Mouse (Mus musculus): ENCODE measurements around the gene Gga1.

The Gga1 gene

DNA sequence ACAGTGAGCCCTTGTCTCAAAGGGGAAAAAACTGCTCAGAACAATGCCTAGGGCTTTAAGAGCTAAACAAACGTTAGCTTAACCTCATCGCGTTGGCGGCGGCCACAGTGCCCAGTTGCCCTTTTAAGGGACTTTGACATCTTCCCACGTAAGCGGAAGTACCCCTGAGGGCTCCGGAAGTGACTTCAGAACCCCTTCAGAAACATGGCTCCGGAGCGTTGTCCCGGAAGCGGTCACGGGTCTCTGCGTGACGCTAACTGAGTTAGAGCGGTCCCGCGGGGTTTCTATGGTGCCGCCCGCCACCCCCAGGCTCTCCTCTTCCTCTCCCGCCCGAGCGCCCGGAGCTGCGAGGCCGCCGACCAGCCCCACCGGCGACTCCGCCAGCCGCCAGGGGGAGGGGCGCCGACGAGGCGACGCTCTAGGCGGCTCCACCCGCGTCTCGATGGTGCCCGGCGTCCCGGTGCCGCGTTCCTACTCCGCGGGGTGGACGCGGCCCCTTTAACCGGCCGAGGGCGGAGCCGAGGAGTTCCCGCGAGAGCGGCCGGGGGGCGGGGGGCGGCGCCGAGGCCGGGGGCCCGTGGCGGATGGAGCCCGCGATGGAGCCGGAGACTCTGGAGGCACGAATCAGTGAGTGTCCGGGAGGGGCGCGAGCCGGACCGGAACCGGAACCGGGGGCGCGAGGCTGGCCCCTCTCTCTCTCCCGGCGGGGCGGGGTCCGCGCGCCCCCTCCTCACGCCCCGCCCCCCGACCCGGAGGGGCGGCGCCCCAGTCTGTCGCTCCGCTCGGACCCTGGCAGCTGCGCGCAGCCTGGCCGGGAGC lies at the start of gene Gga1:
Gene Gga1 (plus strand): TSS at position 200 of the 819 bp plus-strand sequence.
- DNase-seq, result peak; percentile 97

DNA sequence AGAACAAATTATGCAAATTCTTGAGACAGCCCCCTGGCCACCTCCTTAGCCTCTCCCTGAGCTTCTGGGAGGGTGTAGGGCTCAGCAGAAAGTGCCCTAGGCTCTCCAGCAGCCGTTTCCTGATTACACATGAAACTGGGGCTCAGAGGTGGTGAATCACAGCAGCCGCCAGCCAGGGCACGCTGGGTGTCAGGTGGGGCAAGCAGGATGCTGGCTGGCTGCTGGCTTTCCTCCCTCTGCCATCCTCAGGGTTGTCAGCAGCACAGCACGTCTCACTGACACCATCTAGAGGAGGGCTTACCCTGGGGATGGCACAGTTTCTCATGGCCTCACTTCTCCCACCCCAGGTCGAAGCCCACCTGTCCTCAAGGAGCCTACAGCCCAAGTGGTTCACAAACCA lies 48.7 kb upstream of the Gga1 start:
- peak; percentile 38 for DNase-seq

DNA sequence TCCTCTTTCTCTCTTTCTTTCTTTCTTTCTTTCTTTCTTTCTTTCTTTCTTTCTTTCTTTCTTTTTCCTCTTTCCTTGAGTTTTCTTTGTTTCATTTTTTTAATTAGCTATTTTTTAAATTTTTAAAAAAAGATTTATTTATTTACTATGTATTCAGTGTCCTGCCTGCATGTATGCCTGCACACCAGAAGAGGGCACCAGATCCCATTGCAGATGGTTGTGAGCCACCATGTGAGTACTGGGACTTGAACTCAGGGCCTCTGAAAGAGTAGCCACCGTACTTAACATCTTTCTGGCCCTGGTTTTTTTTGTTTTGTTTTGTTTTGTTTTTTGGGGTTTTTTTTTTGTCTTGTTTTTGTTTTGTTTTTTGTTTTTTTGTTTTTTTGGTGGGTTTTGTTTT lies 47.4 kb upstream of the Gga1 start:
- DNase-seq, result no peak

DNA sequence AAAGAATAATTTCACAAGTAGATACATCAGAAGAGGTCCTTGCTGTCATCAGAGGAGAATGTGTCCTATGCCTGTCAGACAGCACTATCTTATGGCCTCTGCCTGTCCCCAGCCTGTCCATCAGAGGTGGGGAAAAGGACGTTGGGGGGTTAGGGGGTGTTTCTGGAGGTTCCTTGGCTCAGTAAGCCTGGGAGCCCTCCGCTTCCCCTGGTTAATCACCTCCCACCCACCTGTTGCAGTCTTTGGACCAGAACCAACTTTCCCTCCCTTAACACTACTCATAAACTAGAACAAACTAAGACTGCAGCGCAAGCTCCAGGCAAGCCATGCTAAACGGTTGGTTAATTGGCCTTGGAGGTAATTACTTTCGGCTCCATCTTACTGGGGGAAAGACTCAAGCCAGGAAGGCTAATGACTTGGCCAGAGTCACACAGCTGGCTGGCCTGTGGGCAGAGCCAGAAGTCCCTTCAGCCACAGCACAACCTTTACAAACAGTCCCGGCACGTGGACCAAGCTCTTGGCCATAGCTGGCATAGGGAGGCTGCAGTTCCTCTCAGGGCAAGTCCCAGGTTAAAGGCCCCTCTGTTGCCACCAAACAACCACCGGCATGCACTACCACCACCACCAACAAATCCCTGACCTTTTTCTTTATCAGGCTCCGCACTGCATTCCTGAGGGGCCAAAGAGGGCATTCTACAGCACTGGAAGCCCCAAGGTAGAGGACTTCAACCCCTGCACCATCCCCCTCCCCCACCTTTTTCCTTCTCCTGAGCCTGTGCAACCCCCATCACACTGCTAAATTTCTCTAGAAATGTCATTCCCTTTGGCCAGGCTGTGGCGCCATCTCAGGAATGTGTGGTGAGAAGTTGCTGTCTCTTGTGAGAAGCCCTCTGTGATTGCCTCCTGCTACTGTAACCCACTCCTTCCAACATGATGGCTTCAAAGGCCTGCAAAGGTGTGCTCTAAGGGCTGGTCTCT lies 46.0 kb upstream of the Gga1 start:
- peak; percentile 47 for DNase-seq

DNA sequence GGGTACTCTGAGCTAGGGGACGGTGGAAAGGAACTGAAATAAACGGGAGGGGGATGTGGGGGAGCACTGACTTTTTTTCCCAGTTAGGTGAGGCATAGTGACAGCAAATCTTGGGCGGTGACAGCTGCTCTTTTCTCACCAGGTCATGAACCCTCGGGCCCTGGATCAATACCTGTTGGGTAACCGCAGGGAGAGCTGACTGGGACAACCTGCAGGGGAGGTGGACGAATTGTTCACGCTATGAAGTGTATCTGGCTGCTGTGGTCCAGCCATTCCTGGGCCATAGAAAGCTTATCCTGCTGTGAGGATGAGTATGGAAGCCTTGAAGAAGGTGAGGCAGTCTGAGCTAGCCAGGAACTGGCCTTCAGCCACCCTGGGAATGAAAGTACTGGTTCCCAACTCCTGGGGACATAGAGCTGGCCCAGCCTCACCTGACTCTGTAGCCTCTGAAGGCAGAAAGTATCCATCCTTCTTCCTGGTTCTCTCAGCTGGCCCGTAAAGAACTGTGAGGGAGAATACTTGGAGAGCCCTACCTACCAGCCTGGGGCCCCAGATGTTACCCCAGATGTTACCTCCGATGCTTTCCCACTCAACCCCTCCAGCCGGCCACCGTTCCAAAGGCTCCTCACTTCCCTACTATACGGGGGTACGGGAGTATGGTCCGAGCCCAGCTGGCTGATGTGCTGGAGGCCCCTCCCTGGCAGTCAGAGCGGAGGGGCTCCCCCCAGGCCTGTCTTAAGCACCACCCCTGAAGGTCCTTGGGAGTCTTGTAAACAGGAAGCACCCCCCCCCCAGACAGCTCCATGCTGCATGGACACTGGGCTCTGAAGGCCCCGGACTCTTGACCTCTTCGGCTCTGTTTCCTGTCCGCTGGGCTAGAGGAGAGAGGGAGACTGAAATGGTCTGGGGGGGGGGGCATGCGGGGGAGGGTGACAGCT lies 45.0 kb upstream of the Gga1 start:
- DNase-seq, result peak; percentile 90

DNA sequence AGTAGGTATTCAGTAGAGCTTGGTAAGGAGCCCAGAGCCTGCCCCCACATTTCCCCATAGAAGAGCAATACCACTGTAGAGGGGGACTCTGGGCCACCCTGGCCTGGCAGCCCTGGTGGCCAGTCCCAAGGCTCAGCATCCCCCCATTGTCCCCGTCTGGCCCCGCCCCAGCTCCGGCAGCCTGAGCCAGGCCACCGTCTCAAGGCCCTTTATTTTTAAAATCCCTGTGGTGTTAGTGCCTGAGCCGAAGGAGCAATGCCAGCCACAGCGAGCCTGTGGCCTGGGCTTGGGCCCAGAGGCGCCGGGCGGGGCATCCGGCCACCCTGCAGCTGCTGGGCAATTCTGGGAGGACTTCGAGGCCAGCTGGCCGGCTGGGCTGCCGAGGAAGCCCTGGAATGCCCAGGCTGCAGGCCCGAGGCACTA lies 44.3 kb upstream of the Gga1 start:
- peak; percentile 89 for DNase-seq

DNA sequence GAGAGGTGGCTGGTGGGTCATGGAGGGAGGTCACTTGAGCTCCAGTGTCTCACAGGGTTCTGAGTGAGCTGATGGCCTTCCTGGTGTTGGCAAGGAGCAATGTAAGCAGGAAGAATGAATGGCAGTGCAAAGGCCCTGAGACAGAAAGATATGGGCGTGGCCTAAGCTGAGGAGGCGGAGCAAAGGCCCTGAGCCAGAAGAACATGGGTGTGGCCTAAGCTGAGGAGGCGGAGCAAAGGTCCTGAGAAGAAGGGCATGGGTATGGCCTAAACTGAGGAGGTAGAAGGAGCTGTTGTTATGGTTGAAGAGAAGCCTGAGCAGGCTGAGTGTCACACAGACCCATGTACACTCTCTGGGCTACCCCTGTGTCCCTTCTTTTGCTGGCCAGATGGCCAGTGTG lies 43.4 kb upstream of the Gga1 start:
- peak; percentile 61 for DNase-seq

DNA sequence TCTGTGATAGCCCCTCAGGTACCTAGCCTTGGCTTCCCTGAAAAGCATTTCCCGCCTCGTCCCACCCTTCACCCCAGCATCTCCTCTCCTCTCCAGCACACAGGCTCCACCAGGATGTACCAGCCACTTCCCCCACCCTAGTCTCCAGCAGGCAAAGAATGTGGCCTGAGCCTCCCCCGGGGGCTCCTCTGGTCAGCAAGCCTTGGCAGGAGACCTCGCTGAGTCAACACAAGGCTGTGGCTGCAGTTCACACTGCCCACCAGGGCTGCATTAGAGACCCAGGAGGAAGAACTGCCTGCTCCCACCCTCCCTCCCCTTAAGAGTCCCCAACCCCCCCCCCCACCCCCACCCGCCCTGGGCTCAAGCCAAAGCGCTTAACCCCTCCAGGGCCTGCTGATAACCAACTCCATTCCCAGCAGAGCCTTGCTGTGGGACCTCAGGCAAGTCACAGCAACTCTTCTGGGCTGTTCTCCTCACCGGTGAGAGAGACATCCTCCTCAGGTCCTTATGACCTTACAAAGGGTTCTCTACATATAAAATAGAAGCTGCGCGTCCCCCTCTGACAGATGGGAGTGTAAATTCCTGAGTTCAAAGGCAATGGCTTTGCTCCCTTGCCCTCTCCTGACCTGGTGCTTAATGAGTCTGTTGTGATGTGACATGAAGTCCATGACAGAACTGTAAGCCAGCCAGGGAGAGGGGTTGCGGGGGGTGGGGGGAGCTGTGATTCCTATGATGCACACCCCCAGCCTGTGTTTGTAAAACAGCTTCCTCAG lies 42.6 kb upstream of the Gga1 start:
- peak; percentile 82 for DNase-seq

DNA sequence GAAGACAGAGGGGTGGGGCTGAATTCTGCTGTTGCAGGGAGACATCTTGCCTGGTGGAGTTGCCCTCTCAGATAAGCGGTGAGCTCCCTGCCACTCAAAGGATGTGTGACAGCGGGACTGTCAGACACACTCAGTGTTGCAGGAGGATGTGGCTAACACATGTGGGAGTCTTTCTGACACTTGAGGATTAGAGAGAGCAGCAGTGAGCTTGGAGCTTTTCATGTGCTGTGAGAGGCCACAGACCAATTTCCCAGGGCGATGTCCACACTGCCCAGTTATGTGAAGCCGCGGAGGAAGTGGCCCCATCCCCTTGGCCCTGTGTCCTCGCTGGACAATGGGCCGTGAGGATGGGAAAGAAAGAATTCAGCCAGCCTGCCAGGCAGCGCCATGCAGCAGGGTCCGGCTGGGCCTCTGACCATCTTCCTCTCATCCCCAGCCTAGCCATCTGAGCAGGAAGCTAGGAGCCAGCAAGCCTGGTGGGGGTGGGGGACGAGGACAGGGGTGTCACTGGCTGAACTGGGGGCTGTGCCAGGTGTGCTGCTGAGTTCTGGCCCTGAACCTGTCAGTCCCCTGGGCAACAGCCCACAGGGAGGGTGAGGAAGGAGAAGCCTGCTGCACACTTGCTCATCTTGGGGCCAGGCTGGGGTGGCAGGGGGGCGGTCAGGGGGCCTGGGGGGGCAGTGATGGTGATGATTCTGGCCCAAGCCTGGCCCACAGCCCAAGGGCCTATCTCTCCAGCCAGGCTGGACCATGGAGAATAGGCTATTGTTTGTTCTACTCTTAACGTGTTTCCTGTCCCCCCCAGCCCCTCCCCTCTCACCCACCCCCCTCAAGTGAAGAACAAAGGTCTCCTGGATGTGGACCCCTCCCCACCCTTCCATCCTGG lies 41.5 kb upstream of the Gga1 start:
- DNase-seq, result peak; percentile 84

DNA sequence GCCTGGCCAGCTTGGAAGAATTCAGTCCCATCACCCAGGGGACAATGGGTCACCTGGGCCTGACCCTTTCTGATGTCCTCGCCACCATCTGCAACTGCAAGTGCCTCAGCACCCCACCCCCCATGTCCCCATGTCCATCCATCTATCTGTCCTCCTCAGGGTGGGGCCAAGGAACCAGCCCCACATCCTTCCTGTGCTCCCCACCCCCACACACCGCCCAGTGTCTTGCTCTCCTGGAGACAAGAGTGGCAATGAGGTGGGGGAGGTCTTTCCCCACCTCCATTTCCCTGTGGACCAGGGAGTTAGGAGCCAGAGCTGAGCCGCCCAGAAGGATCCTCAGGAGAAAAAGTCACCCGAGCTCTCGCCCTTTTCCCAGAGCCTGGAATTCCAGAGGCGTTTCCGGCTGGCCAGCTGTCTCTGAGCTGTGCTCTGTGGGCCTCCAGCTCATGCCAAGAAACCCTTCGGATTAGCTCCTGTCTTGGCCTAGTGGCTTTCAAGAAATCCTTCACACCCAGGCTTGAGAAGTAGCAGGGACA lies 40.8 kb upstream of the Gga1 start:
- DNase-seq, result peak; percentile 87

DNA sequence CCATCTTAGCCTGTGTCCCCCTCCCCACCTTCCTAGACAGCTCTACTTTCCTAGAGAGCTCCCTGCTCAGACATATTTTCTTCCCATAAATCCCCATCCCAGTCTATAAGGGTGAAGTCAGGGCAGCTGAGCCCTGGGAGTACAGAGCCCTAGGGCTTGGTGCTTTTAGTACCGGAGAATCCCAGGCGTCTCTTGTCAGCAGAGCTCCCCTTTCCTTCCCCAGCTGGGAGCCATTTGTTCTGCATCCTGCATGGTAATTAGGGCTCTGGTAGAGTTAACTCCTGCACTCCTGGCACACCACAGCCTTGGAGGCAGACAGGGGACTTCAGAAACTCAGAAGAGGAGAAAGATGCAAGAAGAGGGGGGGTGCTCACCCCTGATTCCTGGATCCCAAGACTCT lies 37.2 kb upstream of the Gga1 start:
- DNase-seq, result peak; percentile 65

DNA sequence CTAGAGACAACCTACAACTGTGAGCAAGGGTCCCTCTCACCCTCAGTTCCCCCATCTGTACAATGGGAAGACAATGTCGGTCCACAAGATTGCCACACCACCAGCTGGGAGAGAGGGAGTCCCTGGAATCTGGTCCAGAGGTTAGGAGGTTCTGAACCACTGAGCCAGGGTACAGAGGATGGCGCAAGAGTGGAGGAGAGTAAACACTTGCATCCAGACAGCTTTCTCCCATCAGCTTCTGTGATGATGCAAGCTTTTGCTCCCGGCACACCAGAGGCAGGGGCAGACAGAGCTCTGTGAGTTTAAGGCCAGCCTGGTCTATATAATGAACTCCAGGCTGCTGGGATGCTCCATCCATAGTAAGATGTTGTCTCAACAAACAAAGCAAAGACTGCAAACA lies 36.7 kb upstream of the Gga1 start:
- DNase-seq, result peak; percentile 52

DNA sequence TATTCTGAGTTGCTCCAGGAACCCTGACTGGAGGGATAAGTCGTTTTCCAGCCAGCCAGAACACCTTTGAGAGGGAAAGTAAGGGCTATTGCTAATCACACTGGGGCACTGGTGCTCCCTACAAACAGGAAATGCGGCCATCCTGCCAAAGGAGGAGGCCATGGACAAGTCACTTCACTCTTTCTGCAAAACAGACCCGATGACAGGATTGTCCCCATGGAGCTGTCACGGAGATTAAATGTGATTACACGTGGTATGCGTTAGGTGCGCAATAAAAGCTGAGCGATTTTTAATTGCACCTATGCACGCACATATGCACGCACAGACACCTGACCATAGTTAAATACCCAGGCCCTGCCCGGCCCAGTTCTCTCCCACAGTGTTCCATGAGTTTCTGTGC lies 36.2 kb upstream of the Gga1 start:
- DNase-seq, result no peak

DNA sequence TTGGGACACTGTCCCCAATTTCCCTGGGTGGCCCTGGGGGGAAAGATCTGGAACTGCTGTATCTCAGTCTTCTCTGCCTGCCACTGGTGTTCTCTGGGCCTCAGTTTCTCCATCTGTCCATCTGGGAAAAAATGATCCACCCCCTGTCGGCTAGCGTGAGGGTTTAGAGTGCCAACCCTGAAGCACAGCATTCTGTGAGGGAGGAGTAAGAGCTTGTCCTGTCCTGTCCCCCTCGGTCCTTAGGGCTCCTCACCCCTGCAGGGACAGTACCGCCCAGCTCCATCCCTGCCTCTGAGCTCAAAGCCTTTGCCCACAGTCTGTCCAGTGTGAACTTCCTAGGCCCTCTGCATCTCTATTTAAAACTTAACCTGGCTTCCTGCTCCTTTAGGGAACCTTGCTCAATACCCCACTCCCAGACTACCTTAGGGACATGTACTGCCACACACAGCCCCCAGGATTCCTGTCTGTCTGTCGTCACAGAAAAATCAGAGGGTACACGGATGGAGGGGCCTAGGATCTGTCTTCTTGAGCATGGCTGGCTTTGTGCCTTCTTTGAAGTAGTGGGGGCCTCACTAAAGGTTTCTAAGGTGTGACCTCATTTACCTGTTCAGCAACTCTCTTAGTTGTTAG lies 35.7 kb upstream of the Gga1 start:
- DNase-seq, result no peak

DNA sequence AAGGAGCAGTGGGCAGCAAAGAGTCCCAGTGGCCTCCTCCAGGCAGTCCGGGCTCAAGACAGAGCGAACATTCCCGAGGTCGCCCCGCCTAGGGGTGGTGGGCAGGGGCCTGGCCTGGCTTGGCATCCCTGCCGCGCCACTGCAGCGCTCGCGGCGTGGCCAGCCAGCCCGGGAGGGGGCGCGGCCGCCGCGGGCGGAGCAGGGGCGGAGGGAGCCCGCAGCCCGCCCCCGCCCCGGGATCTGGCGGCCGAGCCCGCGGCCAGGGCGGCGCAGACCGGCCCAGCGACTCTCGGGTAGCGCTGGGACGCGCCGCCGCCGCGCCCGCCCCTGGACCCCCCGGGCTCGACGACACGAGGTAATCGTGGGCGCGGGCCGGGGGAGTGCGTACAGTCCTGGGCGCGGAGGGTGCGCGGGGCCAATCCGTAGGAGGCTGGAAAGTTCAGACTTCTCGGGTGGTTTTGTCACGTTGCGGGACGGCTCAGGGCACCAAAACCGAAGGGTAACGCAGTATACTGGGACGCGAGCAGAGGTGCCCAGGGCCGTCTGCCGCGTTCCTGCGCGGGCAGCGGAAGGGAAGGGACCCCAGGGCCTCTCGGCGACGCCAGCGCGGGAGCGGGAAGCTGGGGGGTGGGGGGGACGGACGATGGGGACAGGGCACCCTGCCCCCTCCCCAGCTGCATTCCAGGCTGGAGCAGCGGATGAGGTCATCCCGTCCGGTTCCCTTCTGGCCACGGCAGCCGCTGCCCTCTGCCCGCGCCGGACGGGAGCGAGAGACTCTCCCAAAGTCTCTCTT lies 34.4 kb upstream of the Gga1 start, which contains the start of gene Cdc42ep1:
Gene Cdc42ep1 (plus strand): TSS at position 254 of the 793 bp plus-strand sequence.
- peak; percentile 85 for DNase-seq

DNA sequence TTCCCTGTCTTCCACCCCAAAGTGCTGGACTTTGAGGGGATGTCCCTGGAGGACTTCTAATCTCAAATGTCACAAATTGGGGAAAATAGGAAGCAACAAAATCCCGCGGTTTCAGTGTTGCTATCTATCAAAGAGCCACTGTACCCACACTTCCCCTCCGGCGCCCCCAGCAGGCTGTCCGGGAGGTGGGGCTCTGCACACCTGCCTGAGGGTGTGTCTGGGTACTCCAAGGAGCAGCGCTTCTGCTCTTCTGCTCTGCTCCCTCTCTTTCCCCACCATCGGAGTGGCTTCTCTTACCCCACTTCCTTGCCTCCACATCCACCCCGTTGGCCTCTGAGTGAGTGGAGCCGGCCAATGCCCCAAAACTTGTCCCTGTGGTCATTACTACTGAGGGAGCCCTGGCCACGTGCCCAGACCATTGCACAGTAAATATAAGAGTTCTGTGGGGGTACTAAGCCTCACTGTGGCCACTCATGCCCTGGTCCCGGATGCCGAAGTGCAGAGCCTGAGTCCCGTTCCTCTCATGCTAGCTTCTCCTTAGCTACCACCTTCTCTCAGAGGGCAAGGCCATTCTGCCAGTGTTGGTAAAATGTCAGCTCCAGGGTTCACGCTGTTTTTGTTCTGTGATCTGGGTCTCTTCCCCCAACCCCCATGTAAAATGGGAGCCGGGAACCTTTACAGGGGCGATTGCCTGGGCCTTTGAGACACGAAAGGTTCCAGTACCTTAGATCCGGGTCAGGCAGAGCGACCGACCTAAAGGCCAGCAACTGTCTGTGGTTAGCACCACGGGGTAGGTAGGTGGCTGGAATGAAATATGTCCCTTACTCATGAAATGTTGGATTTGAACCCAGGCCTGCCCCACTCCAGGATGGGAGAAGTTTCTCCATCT lies 33.2 kb upstream of the Gga1 start:
- DNase-seq, result peak; percentile 72

DNA sequence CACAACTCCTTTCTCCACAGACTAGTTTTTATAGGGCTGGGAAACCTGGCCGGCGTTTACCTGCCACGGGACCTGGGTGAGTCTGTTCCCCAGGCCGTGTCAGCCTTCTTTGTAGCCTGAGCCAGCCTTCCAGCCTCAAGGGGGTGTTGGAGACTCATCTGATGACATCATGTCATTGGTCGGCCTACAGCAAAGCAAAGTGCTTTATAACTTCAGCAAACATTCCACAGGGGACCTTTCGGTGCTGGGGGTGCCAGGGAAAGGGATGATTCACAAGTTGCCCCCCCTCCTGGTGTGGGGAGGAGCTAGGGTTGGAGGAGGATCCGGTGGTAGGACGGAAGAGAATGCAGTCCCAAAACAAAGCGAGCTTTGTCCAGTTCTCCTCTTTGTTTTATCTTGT lies 32.2 kb upstream of the Gga1 start:
- peak; percentile 82 for DNase-seq

DNA sequence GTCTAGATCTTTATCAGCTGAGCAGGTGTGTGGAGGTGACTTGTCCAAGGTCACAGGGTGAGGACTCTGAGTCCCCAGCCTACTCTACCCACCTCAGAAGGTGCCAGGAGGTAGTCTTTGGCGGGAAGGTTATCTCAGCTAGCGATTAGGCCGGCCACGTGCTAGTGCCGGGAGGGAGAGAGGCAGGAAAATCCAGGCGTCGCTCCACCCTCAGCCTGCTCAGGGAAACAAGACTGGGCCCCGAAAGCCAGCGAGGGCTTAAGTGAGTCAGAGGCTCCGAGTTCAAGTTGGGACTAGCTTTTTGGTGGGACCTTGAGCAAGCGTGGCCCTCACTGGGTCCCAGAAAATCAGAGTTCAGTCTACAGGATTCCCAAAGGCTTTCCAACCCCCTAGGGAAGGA lies 31.7 kb upstream of the Gga1 start:
- DNase-seq, result peak; percentile 63
